Mouse (Mus musculus) gastrocnemius, adult 8-10 months (tissue): ENCODE data around the gene Cntfr. TPM values are rescaled to one million over a fixed set of nuclear protein-coding genes. Genes with fewer than 3 reads are reported as not detected.

Source experiments
- DNase-seq, 2 experiments: peaks; one replicate each; pipeline ENCODE4 v3.0.0; 2022; ENCODE audit warnings: low spot score in 2 of 2
- total RNA-seq, 4 experiments: library from RNA; stranded (reverse); gene quantifications; 2 replicates each; pipeline ENCODE4 v1.2.4; 2022

Gene Cntfr
- total RNA-seq, 4 experiments from 2014 or later: 17.8 to 25.6 (median 22.5) TPM

- DNase-seq: no peak
These were observed 81.0 kb downstream of the Cntfr start for GRCm38 (mm10) chr4:41615661-41616599.

- DNase-seq: peak; percentile 72 to 74
These were observed 82.7 kb downstream of the Cntfr start for GRCm38 (mm10) chr4:41614156-41614555.

- no peak for DNase-seq
These were observed 84.7 kb downstream of the Cntfr start for GRCm38 (mm10) chr4:41612166-41612565.

GRCm38 (mm10) chr4:41610594-41610980, 86.3 kb downstream of the Cntfr start:
- DNase-seq: peak; percentile 30 to 63

GRCm38 (mm10) chr4:41609681-41610593, 87.0 kb downstream of the Cntfr start:
- DNase-seq: no peak

Other genes starting within 250 kb of the Cntfr start
- under 1 TPM; 0.12 to 0.36 (median 0.15) TPM for gene Kif24, start 232.2 kb downstream of the Cntfr start, total RNA-seq
- gene Nudt2, start 231.9 kb downstream of the Cntfr start, total RNA-seq: 10 to 100 TPM; 23.9 to 32.6 (median 27.9) TPM
- gene AI464131, start 194.0 kb downstream of the Cntfr start, total RNA-seq: 100 to 1,000 TPM in 1 of 4 experiments, 10 to 100 TPM in 3; 65.9 to 101 (median 86.2) TPM
- gene 1110017D15Rik, start 179.8 kb downstream of the Cntfr start, total RNA-seq: not detected
- 10 to 100 TPM; 19.1 to 29.8 (median 24.0) TPM for gene Fam219a, start 127.6 kb downstream of the Cntfr start, total RNA-seq
- 1 to 10 TPM in 1 of 4 experiments, under 1 TPM in 2, not detected in 1; 0.88 to 1.1 (median 0.94) TPM for gene Dnaic1, start 127.3 kb downstream of the Cntfr start, total RNA-seq
- gene Enho, start 56.8 kb downstream of the Cntfr start, total RNA-seq: 10 to 100 TPM in 3 of 4 experiments, 1 to 10 TPM in 1; 8.4 to 13.1 (median 10.3) TPM
- gene Il11ra1, start 2.9 kb upstream of the Cntfr start, total RNA-seq: 10 to 100 TPM; 41.4 to 51.9 (median 49.4) TPM
- gene Rpp25l, start 16.4 kb upstream of the Cntfr start, total RNA-seq: 10 to 100 TPM; 57.2 to 67.4 (median 59.9) TPM
- 10 to 100 TPM; 39.1 to 50.9 (median 40.7) TPM for gene Dctn3, start 26.1 kb upstream of the Cntfr start, total RNA-seq
- not detected for gene Arid3c, start 34.1 kb upstream of the Cntfr start, total RNA-seq
- 10 to 100 TPM; 26.3 to 29.3 (median 27.4) TPM for gene Galt, start 58.1 kb upstream of the Cntfr start, total RNA-seq
- gene Sigmar1, start 59.1 kb upstream of the Cntfr start, total RNA-seq: 1 to 10 TPM; 5.9 to 8.9 (median 6.7) TPM
- 10 to 100 TPM; 15.0 to 21.0 (median 18.9) TPM for gene Ccl27a, start 77.2 kb upstream of the Cntfr start, total RNA-seq
- not detected for gene Gm21541, start 206.5 kb upstream of the Cntfr start, total RNA-seq
- gene Gm20878, start 244.5 kb upstream of the Cntfr start, total RNA-seq: under 1 TPM in 1 of 4 experiments, not detected in 3; 0.52 TPM